Mouse (Mus musculus): ENCODE data around the gene Aven.

The Aven gene

DNA sequence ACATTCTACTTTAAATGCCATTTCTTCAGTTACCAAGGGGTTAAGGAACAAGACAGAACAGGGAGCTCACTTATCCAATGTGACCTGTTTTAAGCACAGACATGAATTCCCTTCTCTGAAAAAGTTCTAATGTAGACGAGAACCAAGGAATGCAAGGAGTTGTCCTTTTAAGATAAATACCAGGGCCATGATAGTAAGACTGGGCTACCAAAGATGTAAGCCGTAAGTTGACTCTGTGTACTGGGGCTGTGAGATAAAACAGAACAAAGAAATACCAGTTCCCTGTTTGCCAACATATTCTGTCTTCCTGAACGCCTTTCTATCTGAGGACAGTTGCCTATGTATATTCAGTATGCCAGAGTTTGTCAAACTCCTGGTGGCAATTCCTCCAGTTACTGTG lies 176.7 kb downstream of the Aven start:
- no peak for DNase-seq (ENCODE audit: low spot score)

GRCm38 (mm10) chr2:112676175-112676574 lies 183.4 kb downstream of the Aven start:
- no peak for DNase-seq (ENCODE audit: low spot score)

DNA sequence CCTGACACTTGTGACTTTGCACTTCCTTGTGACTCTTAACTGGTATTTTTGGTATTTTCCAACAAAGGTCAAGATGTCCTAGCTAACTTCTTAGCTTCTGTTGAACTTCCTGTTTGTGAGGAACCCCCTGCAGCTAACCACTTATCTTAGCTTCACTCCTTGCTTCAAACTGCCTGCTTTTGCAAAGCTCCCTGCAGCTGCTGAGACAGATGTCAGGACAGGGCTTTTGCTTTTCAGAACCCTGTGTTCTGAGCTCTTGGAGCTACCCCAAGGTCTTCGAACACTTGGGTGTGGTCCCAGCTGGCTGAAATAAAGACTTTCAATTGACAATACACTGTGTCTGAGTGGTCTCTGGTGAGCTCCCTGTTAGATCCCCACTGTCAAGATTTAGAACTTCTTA lies 184.0 kb downstream of the Aven start:
- DNase-seq (ENCODE audit: low spot score): no peak

DNA sequence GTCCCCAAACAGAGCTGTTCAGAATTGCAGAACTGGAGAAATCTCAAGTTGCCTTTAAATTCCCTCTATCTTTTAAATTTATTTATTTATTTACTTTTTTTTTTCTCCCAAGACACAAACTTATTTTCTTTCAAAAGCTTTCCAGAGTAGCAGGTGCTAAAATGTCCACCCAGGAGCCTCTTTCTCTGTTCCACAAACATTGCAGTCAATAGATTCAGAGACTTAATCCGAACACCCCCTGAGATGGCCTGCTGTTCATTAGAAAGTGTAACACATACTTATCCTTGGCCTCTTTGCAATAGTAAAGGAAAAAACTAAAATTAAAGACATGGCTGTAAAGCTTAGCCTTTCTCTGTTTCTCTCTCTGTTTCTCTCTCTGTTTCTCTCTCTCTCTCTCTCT lies 184.5 kb downstream of the Aven start:
- DNase-seq (ENCODE audit: low spot score): no peak

GRCm38 (mm10) chr2:112681817-112682216 lies 189.1 kb downstream of the Aven start:
- DNase-seq (ENCODE audit: low spot score): no peak

All from MN1 (cell line).